Mouse (Mus musculus) MEL (cell line): Measurements from ENCODE around the gene Camkk2. TPM values are rescaled to one million over a fixed set of nuclear protein-coding genes. Genes with fewer than 3 reads are reported as not detected.

Source experiments
- DNase-seq: peaks from one replicate; pipeline ENCODE4 v3.0.0; 2011; ENCODE audit warnings: low read depth, low spot score
- H3K27ac ChIP-seq: 2 replicates; pipeline ENCODE4 v1.5.1; 2012; ENCODE audit warnings: low read depth, mild to moderate bottlenecking, control low read depth, low read length, moderate library complexity; ENCODE audit not compliant: control insufficient read depth
- H3K27me3 ChIP-seq, 2 experiments: fragments of 150-350 bp in 1 of 2; sonication (generic) in 1 of 2; 2 replicates each; pipeline ENCODE4 v1.6.1; 2012; ENCODE audit warnings: low read length in 2 of 2, mild to moderate bottlenecking in 2 of 2, improper control_type of control experiment in 1 of 2, moderate library complexity in 1 of 2; ENCODE audit not compliant: insufficient read depth in 2 of 2, control insufficient read depth in 1 of 2
- H3K36me3 ChIP-seq, 2 experiments: 2 replicates each; pipeline ENCODE4 v1.6.1; 2012 to 2014; ENCODE audit warnings: low read length in 2 of 2, improper control_type of control experiment in 1 of 2, inconsistent platforms in 1 of 2, mild to moderate bottlenecking in 1 of 2; ENCODE audit not compliant: insufficient read depth in 2 of 2, control insufficient read depth in 1 of 2
- H3K4me1 ChIP-seq, 2 experiments: fragments of 150-350 bp in 1 of 2; sonication (generic) in 1 of 2; 2 replicates each; pipeline ENCODE4 v1.6.1; 2012; ENCODE audit warnings: low read length in 2 of 2, improper control_type of control experiment in 1 of 2, mild to moderate bottlenecking in 1 of 2; ENCODE audit not compliant: insufficient read depth in 2 of 2, control insufficient read depth in 1 of 2
- H3K4me3 ChIP-seq, 2 experiments: fragments of 150-350 bp in 1 of 2; sonication (generic) in 1 of 2; 2 replicates each; pipeline ENCODE4 v1.5.1; 2012; ENCODE audit warnings: low read depth in 2 of 2, low read length in 2 of 2, mild to moderate bottlenecking in 2 of 2, moderate library complexity in 2 of 2, control low read depth in 1 of 2, improper control_type of control experiment in 1 of 2; ENCODE audit not compliant: control insufficient read depth in 1 of 2, insufficient read depth in 1 of 2
- H3K79me2 ChIP-seq: 2 replicates; pipeline ENCODE4 v1.6.1; 2012; ENCODE audit warnings: mild to moderate bottlenecking, low read length, moderate library complexity; ENCODE audit not compliant: control insufficient read depth, poor library complexity, insufficient read depth
- H3K9ac ChIP-seq: 2 replicates; pipeline ENCODE4 v1.6.1; 2012; ENCODE audit warnings: low read depth, mild to moderate bottlenecking, control low read depth, low read length, moderate library complexity; ENCODE audit not compliant: control insufficient read depth, poor library complexity, severe bottlenecking
- H3K9me3 ChIP-seq: fragments of 150-350 bp; sonication (generic); replicated peaks from 2 replicates; pipeline ENCODE4 v1.6.1; 2012; ENCODE audit warnings: mild to moderate bottlenecking, low read length, improper control_type of control experiment, moderate library complexity; ENCODE audit not compliant: insufficient read depth
- BHLHE40 ChIP-seq: IDR thresholded peaks from 2 replicates; pipeline ENCODE4 v1.6.1; 2012; ENCODE audit warnings: low read depth, mild to moderate bottlenecking, inconsistent platforms, low read length, improper control_type of control experiment, borderline replicate concordance
- CHD1 ChIP-seq: IDR thresholded peaks from 2 replicates; pipeline ENCODE4 v1.6.1; 2012; ENCODE audit warnings: low read depth, mild to moderate bottlenecking, inconsistent platforms, low read length, improper control_type of control experiment
- CTCF ChIP-seq, 3 experiments: IDR thresholded peaks in 2 of 3; conservative IDR thresholded peaks in 1 of 3; 2 replicates each; pipeline ENCODE4 v1.5.1; 2011 to 2012; ENCODE audit warnings: low read length in 3 of 3, low read depth in 2 of 3, mild to moderate bottlenecking in 2 of 3, improper control_type of control experiment in 1 of 3, inconsistent platforms in 1 of 3, mixed read lengths in 1 of 3, moderate library complexity in 1 of 3; ENCODE audit not compliant: control insufficient read depth in 1 of 3, insufficient read depth in 1 of 3, poor library complexity in 1 of 3, severe bottlenecking in 1 of 3
- ELF1 ChIP-seq: IDR thresholded peaks from 2 replicates; pipeline ENCODE4 v1.6.1; 2014; ENCODE audit warnings: low read depth, mild to moderate bottlenecking, inconsistent platforms, low read length, improper control_type of control experiment, moderate library complexity
- EP300 ChIP-seq, 2 experiments: IDR thresholded peaks; 2 replicates each; pipeline ENCODE4 v1.6.1; 2011; ENCODE audit warnings: improper control_type of control experiment in 2 of 2, low read length in 2 of 2, low read depth in 1 of 2, mild to moderate bottlenecking in 1 of 2
- GABPA ChIP-seq: IDR thresholded peaks from 2 replicates; pipeline ENCODE4 v1.6.1; 2012; ENCODE audit warnings: low read depth, mild to moderate bottlenecking, inconsistent platforms, low read length, improper control_type of control experiment, moderate library complexity
- GATA1 ChIP-seq: IDR thresholded peaks from 2 replicates; pipeline ENCODE4 v1.6.1; 2011; ENCODE audit warnings: low read depth, low read length, improper control_type of control experiment
- KAT2A ChIP-seq: conservative IDR thresholded peaks from 2 replicates; pipeline ENCODE4 v1.6.1; 2012; ENCODE audit warnings: low read depth, low read length, improper control_type of control experiment, inconsistent platforms
- MAFK ChIP-seq: IDR thresholded peaks from 2 replicates; pipeline ENCODE4 v1.6.1; 2011; ENCODE audit warnings: low read depth, mild to moderate bottlenecking, low read length, improper control_type of control experiment, borderline replicate concordance
- NELFE ChIP-seq: IDR thresholded peaks from 2 replicates; pipeline ENCODE4 v1.6.1; 2011; ENCODE audit warnings: low read depth, low read length, improper control_type of control experiment
- POLR2A ChIP-seq, 2 experiments: IDR thresholded peaks; 2 replicates each; pipeline ENCODE4 v1.6.1; 2011 to 2012; ENCODE audit warnings: low read length in 2 of 2, mild to moderate bottlenecking in 2 of 2, control low read depth in 1 of 2, improper control_type of control experiment in 1 of 2, low read depth in 1 of 2, moderate library complexity in 1 of 2; ENCODE audit not compliant: control insufficient read depth in 1 of 2, insufficient read depth in 1 of 2, poor library complexity in 1 of 2
- POLR2AphosphoS5 ChIP-seq: IDR thresholded peaks from 2 replicates; pipeline ENCODE4 v1.6.1; 2012; ENCODE audit warnings: low read depth, borderline replicate concordance, mild to moderate bottlenecking, inconsistent platforms, low read length, moderate library complexity, mixed read lengths
- RCOR1 ChIP-seq: IDR thresholded peaks from 2 replicates; pipeline ENCODE4 v1.6.1; 2012; ENCODE audit warnings: low read depth, mild to moderate bottlenecking, inconsistent platforms, low read length, improper control_type of control experiment
- SMC3 ChIP-seq: IDR thresholded peaks from 2 replicates; pipeline ENCODE4 v1.6.1; 2011; ENCODE audit warnings: low read depth, low read length, improper control_type of control experiment
- TAL1 ChIP-seq: IDR thresholded peaks from 2 replicates; pipeline ENCODE4 v1.6.1; 2012; ENCODE audit warnings: mild to moderate bottlenecking, inconsistent platforms, low read length, moderate library complexity, mixed read lengths
- TCF12 ChIP-seq: IDR thresholded peaks from 2 replicates; pipeline ENCODE4 v1.6.1; 2014; ENCODE audit warnings: low read depth, mild to moderate bottlenecking, inconsistent platforms, low read length, improper control_type of control experiment, moderate library complexity
- UBTF ChIP-seq: IDR thresholded peaks from 2 replicates; pipeline ENCODE4 v1.6.1; 2012; ENCODE audit warnings: low read depth, mild to moderate bottlenecking, inconsistent platforms, low read length, improper control_type of control experiment, moderate library complexity, borderline replicate concordance; ENCODE audit not compliant: insufficient read depth
- USF2 ChIP-seq, 2 experiments: IDR thresholded peaks; 2 replicates each; pipeline ENCODE4 v1.6.1; 2011 to 2012; ENCODE audit warnings: improper control_type of control experiment in 2 of 2, low read length in 2 of 2, borderline replicate concordance in 1 of 2, inconsistent platforms in 1 of 2, low read depth in 1 of 2, mild to moderate bottlenecking in 1 of 2; ENCODE audit not compliant: insufficient read depth in 1 of 2
- ZC3H11A ChIP-seq: IDR thresholded peaks from 2 replicates; pipeline ENCODE4 v1.6.1; 2012; ENCODE audit warnings: low read depth, mild to moderate bottlenecking, inconsistent platforms, low read length, improper control_type of control experiment
- ZKSCAN1 ChIP-seq: IDR thresholded peaks from 2 replicates; pipeline ENCODE4 v1.6.1; 2012; ENCODE audit warnings: low read depth, mild to moderate bottlenecking, inconsistent platforms, low read length, improper control_type of control experiment, moderate library complexity
- ZMIZ1 ChIP-seq: IDR thresholded peaks from 2 replicates; pipeline ENCODE4 v1.6.1; 2012; ENCODE audit warnings: low read depth, mild to moderate bottlenecking, inconsistent platforms, low read length, improper control_type of control experiment, moderate library complexity
- ZNF384 ChIP-seq: IDR thresholded peaks from 2 replicates; pipeline ENCODE4 v1.6.1; 2012; ENCODE audit warnings: low read depth, mild to moderate bottlenecking, inconsistent platforms, low read length, improper control_type of control experiment
- polyA plus RNA-seq, 2 experiments: library from polyadenylated mRNA; stranded (reverse) in 1 of 2; unstranded in 1 of 2; fragments of >175 nt in 1 of 2; fragments of >200 nt in 1 of 2; gene quantifications; 2 replicates each; pipeline versions ENCODE4 v1.2.1 to v1.2.4; 2012; ENCODE audit warnings: low replicate concordance in 2 of 2, low read depth in 1 of 2; ENCODE audit not compliant: insufficient read length in 2 of 2, insufficient read depth in 1 of 2, missing spikeins in 1 of 2
- total RNA-seq: library from RNA; depleted of rRNA; stranded (reverse); fragments of 300-350 nt; gene quantifications from 2 replicates; pipeline ENCODE4 v1.2.3, GENCODE M21; 2012

Camkk2 gene
- total and polyA plus RNA-seq, 3 experiments, result 23.7 to 24.8 TPM; not detected in 1

- H3K9me3 ChIP-seq, result no peaks in the 10 kb centered on the region
- no peaks in the 10 kb centered on the region for H3K79me2 ChIP-seq
- H3K27ac ChIP-seq, result no peak overlapping the region
- TF ChIP-seq BHLHE40 (no peak), CTCF (IDR thresholded peaks at IDR 0.05 in 2 of 3, conservative IDR thresholded peaks at IDR 0.05 in 1 of 3; ENCODE audit: control insufficient read depth in 1 of 3, insufficient read depth in 1 of 3, low read depth in 2 of 3, low read length in 3 of 3, poor library complexity in 1 of 3, severe bottlenecking in 1 of 3) (no peak), GABPA (no peak), USF2 (IDR thresholded peaks at IDR 0.05; ENCODE audit: borderline replicate concordance in 1 of 2, insufficient read depth in 1 of 2, low read depth in 1 of 2, low read length in 2 of 2) (no peak), ZC3H11A (no peak), UBTF (no peak), KAT2A (no peak), RCOR1 (no peak), POLR2AphosphoS5 (no peak), POLR2A (IDR thresholded peaks at IDR 0.05; ENCODE audit: control insufficient read depth in 1 of 2, insufficient read depth in 1 of 2, low read depth in 1 of 2, low read length in 2 of 2, poor library complexity in 1 of 2) (no peak), CHD1 (no peak)
- H3K27me3 ChIP-seq, result no peaks in the 10 kb centered on the region
- DNase-seq, result no peak
- no peak overlapping the region for H3K4me3 ChIP-seq
- no peaks in the 10 kb centered on the region; a peak in 1 of 4 replicates for H3K36me3 ChIP-seq
- no peaks in the 10 kb centered on the region for H3K4me1 ChIP-seq
- H3K9ac ChIP-seq, result no peak overlapping the region
Measured at GRCm38 (mm10) chr5:122736761-122737160, 42.4 kb downstream of the Camkk2 start.

GRCm38 (mm10) chr5:122735853-122736252 is 43.4 kb downstream of the Camkk2 start:
- Histone ChIP-seq H3K79me2 (no peaks in the 10 kb centered on the region), H3K36me3 (no peaks in the 10 kb centered on the region; a peak in 1 of 4 replicates), H3K27ac (no peak overlapping the region), H3K4me1 (no peaks in the 10 kb centered on the region), H3K27me3 (no peaks in the 10 kb centered on the region), H3K9ac (no peak overlapping the region), H3K9me3 (no peaks in the 10 kb centered on the region), H3K4me3 (no peak overlapping the region)
- TF ChIP-seq GABPA (no peak), SMC3 (no peak), GATA1 (no peak), MAFK (no peak), ZKSCAN1 (no peak), UBTF (no peak), TAL1 (no peak), TCF12 (no peak), ZMIZ1 (no peak), POLR2A (IDR thresholded peaks at IDR 0.05; ENCODE audit: control insufficient read depth in 1 of 2, insufficient read depth in 1 of 2, low read depth in 1 of 2, low read length in 2 of 2, poor library complexity in 1 of 2) (no peak), NELFE (no peak), EP300 (IDR thresholded peaks at IDR 0.05; ENCODE audit: low read depth in 1 of 2, low read length in 2 of 2) (no peak), CTCF (IDR thresholded peaks at IDR 0.05 in 2 of 3, conservative IDR thresholded peaks at IDR 0.05 in 1 of 3; ENCODE audit: control insufficient read depth in 1 of 3, insufficient read depth in 1 of 3, low read depth in 2 of 3, low read length in 3 of 3, poor library complexity in 1 of 3, severe bottlenecking in 1 of 3) (no peak), ZNF384 (no peak), ELF1 (no peak), RCOR1 (no peak)
- DNase-seq, result no peak
